Mouse (Mus musculus) B cell, adult 2 months (primary cell): ENCODE results near the gene Rpf1.

ENCODE experiments used
- DNase-seq, 2 experiments: peaks; one replicate each; pipeline ENCODE4 v3.0.0; 2022

Gene Rpf1

DNA sequence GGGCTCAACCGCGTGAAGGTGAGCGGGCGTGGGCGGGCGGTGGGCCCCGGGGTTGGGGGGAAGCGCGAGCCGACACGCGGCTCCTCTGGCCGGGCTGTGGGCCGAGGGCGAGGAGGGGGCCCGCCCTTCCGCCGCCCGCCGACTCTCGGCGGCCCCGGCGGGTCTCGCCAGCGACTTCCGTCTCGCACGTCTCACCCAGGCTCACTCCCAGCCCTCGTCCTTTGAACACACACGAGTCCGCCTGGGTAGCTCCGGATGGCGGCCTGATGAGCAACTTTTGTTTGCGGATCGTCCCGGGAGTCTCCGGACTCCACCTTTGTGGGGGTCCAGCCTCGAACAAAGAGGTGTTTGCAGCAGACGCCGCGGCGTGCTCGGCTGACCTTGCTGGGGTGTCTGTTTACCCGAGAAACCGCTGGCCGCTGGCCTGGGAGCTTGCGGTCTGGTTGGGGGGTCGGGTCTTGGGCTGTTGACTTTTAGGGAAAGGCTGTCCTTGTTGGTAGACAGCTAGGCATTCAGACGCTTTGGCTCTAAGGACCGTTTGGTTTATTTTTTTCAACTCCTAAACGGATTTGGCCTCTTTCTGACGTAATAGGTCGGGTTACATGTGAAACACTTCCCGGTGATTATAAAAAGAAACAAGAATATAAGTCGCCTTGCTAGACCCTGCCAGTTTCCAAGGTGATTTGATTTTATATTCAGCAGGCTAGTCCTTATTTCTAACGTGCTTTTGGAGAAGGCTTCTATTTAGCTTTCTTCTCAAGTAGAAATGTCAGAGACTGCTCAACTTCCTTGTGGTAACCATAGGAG, 21.0 kb downstream of the Rpf1 start:
- DNase-seq = peak in 1 of 2 experiments; percentile 66

DNA sequence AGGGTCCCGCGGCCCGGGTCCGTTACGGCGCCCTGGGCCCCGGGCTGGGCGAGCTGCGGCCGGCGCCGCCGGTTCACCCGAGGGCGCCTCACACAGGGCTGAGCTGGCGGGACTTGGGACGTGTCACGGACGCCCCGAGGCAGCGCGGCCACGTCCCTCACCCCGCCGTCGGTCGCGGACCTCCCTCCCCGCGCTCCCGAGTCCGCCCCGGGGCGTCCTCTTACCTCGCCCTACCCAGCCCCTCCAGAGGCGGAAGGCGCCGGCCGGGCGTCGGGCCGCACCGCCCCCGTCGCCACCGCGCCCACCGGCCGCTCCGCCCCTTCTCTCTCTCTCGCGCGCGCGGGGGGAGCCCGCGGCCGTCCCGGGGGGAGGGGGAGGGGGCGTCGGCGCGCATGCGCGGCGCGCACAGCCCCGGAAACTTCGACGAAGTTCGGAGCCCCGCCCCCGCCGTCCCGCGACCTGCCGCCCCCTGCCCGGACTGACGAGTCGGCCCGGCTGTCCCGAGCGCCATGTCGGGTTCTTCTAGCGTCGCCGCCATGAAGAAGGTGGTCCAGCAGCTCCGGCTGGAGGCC, 21.7 kb downstream of the Rpf1 start, which contains the start of the genes Spata1 and Gng5:
Gene Spata1 (minus strand): TSS at position 323 of the 572 bp plus-strand sequence.
Gene Gng5 (plus strand): TSS at position 377 of the 572 bp plus-strand sequence.
- DNase-seq = peak; percentile 89 to 90

DNA sequence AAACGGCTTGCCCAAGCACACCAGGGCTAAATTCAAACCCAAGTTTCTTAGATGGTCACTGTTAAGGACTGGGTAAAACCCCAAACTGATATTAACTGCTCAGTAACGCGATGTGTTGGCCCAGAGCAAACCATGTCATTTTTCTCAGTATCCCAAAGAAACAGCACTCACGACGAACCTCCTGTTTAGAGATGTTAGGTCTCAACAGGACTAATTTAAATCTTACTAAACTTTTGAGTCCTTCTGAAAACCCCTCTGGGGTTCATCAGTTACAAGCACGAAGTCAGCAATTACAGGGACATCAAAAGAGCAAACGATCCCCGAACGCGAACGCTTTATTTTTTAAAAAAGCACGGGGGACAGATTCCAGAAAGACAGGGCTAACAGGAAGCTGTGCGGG, 22.2 kb downstream of the Rpf1 start:
- DNase-seq = no peak

DNA sequence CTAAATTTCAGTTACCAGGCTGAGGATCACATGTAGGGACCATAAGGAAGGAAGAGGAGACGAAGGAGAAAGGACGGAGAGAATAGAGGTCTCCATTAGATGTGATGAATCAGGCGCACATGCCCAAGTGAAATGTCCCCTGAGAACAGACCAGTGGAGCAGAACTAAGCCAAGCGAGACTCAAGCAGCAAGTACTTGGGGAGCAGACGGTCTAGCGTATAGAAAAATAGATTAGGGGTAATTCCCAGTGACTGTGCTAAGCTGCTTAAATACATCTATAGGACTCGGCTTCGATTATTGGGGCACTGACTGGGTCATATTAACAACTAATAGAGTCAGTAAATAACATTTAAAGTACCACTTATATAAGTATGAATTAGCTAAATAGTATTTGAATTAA, 26.3 kb downstream of the Rpf1 start:
- DNase-seq = no peak

DNA sequence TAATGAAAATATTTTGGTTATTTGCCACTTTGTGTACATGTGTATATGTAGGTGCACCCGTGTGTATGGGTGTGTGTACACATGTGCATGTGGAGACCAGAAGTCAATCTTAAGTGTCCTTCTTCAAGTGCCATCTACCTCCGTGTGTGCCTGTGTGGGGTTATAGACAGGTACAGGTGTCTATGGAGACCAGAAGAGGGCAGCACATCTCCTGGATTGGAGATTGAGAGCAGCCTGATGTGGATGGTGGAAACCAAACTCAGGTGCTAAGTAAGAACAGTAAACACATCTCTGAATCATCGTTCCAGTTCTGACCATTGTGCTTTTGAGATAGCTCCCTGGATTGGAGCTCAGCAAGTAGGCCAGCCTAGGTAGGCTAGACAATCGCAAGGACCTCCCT, 34.8 kb downstream of the Rpf1 start:
- no peak for DNase-seq

DNA sequence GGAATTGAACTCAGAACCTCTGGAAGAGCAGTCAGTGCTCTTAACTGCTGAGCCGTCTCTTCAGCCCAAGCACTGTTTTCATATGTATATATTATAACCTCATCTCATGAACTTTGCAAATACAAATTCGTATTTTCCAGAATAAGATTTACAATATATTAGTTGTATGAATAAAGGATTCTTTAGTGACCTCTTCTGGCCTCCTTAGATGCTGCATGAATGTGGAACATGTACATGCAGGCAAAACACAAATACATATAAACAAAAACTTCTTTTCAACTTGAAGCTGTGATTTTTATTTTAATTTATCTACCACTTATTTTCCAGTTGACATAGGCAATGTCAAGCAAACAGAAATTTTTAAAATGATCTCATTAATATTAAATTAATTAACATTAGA, 39.2 kb downstream of the Rpf1 start:
- no peak for DNase-seq

DNA sequence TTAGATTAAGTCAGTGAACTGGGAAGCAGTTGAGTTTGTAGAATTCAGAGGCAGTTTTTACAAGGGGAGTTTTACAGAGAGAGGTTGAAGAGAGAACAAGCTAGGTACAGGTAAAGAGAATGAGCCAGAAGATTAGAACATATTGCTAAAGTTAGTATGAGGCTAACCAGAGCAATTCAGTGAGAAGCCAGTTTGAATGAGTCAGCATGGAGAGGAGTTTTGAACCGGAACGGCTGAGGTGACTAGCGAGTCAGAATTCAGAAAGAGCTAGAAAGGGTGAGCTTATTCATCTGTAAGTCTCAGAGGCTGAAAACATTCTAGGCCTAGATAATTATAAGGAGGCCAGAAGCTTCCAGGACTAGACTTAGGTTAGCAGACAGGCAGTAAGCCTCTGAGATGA, 46.8 kb downstream of the Rpf1 start:
- DNase-seq = no peak

DNA sequence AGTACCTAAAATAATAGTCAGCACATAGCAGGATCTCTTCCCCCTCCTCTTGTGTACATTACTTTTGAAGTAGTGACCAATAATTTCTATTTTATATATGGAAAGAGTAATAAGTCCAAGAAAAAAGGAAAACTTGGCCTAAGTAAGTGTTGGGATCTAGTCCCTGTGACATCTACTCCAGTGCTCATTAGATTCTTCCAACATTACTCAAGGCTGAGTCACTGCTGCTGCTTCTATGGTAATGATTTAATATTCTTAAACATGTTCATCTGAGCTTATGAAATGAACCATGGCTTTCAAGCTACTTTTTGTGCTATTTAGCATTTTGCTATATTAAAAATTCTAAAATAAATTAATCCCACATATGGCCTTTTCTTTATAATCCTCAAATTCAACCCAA, 47.5 kb downstream of the Rpf1 start:
- no peak for DNase-seq

DNA sequence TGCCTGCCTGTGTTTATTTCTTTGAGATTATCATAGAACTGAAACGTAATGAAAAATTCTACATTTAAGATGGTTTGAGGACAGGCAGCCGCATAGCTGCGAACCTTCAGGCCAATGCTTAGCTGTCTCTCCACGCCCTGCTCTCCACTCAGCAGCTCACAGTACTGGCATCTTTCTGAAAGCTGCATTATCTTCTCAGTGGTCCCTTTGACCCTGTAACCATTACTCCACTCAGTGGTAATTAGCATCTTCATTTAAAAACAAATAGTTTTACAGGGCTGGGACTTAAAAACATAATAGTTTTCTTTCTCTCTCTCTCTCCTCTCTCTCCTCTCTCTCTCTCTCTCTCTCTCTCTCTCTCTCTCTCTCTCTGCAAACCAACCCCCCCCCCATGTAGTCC, 48.6 kb downstream of the Rpf1 start:
- DNase-seq = no peak

DNA sequence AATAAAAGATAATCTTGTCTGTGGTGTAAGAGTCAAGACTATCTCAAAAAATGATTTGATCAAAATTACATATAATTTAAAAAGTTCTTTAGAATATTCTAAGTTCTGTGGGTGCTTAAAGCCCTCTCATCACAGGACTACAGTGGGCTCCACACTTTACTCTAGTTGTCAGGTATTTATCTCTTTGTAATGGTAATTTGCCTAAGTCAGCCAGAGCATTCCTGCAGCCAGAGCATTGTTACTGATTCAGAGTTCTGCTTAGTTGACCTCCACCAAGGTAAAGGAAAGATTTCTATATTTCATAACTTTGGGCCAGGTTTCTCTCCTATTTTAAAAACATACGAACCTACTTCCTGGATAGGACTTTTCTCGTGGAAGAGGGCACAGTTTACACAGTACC, 52.0 kb downstream of the Rpf1 start:
- no peak for DNase-seq

DNA sequence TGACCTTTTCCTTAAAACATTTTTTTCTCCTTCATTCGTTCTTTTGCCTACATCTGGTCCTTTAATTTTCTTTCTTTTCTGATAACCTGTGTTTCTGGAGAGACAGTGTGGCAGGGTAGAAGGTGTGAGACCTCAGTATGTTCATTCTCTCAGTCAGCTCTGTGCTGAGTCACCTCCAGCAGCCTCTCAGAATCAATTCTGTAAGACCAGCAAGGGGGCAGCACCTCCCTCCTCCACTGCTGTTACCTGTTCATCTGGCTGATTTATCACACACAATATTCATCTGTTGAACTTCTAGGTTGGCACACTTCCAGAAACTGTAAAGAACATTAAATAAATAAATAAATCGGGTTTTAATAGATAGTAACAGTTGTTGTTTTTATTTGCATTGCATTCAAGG, 58.3 kb downstream of the Rpf1 start:
- DNase-seq = no peak
